Mouse (Mus musculus) ES-Bruce4 (cell line): ENCODE data around the gene Heatr6. TPM values are rescaled to one million over a fixed set of nuclear protein-coding genes. Genes with fewer than 3 reads are reported as not detected.

Experiments used
- H3K27ac ChIP-seq: 2 replicates; pipeline ENCODE4 v1.5.1; 2012; ENCODE audit warnings: low read length, inconsistent platforms; ENCODE audit not compliant: insufficient read depth
- H3K27me3 ChIP-seq: 2 replicates; pipeline ENCODE4 v1.6.1; 2012; ENCODE audit warnings: mild to moderate bottlenecking, low read length, inconsistent platforms; ENCODE audit not compliant: control insufficient read depth, poor library complexity, insufficient read depth, severe bottlenecking
- H3K36me3 ChIP-seq: 2 replicates; pipeline ENCODE4 v1.6.1; 2012; ENCODE audit warnings: inconsistent platforms, mild to moderate bottlenecking, low read length, moderate library complexity; ENCODE audit not compliant: control insufficient read depth, poor library complexity, insufficient read depth, severe bottlenecking
- H3K4me1 ChIP-seq: one replicate; pipeline ENCODE4 v1.8.1; 2011; ENCODE audit warnings: low read length; ENCODE audit not compliant: control insufficient read depth, insufficient read depth
- H3K4me3 ChIP-seq: 2 replicates; pipeline ENCODE4 v1.5.1; 2011; ENCODE audit warnings: low read depth, mild to moderate bottlenecking, low read length
- H3K9ac ChIP-seq: 2 replicates; pipeline ENCODE4 v1.6.1; 2012; ENCODE audit warnings: low read depth, mild to moderate bottlenecking, inconsistent platforms; ENCODE audit not compliant: poor library complexity, severe bottlenecking
- H3K9me3 ChIP-seq: replicated peaks from 2 replicates; pipeline ENCODE4 v1.6.1; 2012; ENCODE audit warnings: mild to moderate bottlenecking, low read length, inconsistent platforms; ENCODE audit not compliant: control insufficient read depth, poor library complexity, insufficient read depth, severe bottlenecking
- CTCF ChIP-seq: IDR thresholded peaks from one replicate; pipeline ENCODE4 v1.8.1; 2011; ENCODE audit warnings: low read depth, low read length
- EP300 ChIP-seq: IDR thresholded peaks from 2 replicates; pipeline ENCODE4 v1.6.1; 2011; ENCODE audit warnings: low read depth, low read length; ENCODE audit not compliant: insufficient read depth
- POLR2A ChIP-seq: IDR thresholded peaks from one replicate; pipeline ENCODE4 v1.8.1; 2011; ENCODE audit warnings: low read length; ENCODE audit not compliant: insufficient read depth
- polyA plus RNA-seq: library from polyadenylated mRNA; stranded (reverse); fragments of >200 nt; gene quantifications from 2 replicates; pipeline ENCODE4 v1.2.4, GENCODE M21; 2011; ENCODE audit warnings: low read depth; ENCODE audit not compliant: missing spikeins, insufficient read depth, insufficient read length

Heatr6 gene
- polyA plus RNA-seq, 1 experiment: 20.7 TPM

GRCm38 (mm10) chr11:83743525-83743924 is 10.0 kb upstream of the Heatr6 start:
- no peak overlapping the region for H3K4me3 ChIP-seq
- no peak for TF ChIP-seq POLR2A
- TF ChIP-seq CTCF: no peak
- TF ChIP-seq EP300: no peak
- no peak overlapping the region for H3K9ac ChIP-seq
- H3K9me3 ChIP-seq: no peaks in the 10 kb centered on the region
- no peaks in the 10 kb centered on the region for H3K36me3 ChIP-seq
- no peaks in the 10 kb centered on the region for H3K27me3 ChIP-seq
- no peaks in the 10 kb centered on the region for H3K4me1 ChIP-seq
- no peak overlapping the region for H3K27ac ChIP-seq

GRCm38 (mm10) chr11:83746152-83746551 is 7.3 kb upstream of the Heatr6 start:
- no peak overlapping the region for H3K4me3 ChIP-seq
- H3K9me3 ChIP-seq: no peaks in the 10 kb centered on the region
- H3K36me3 ChIP-seq: no peaks in the 10 kb centered on the region
- no peak overlapping the region for H3K27ac ChIP-seq
- TF ChIP-seq CTCF: no peak
- no peak for TF ChIP-seq EP300
- TF ChIP-seq POLR2A: no peak
- no peaks in the 10 kb centered on the region for H3K4me1 ChIP-seq
- no peak overlapping the region for H3K9ac ChIP-seq
- H3K27me3 ChIP-seq: no peaks in the 10 kb centered on the region; the same call in 1 of the 2 replicates

GRCm38 (mm10) chr11:83746681-83747080 is 6.8 kb upstream of the Heatr6 start, which contains the start of gene Wfdc21:
Gene Wfdc21 (plus strand): TSS chr11:83746940.
- TF ChIP-seq CTCF: no peak
- no peak for TF ChIP-seq EP300
- no peak for TF ChIP-seq POLR2A
- Histone ChIP-seq H3K4me1 (no peaks in the 10 kb centered on the region), H3K4me3 (no peak within 1 kb of the TSS), H3K27me3 (no peaks in the 10 kb centered on the region; the same call in 1 of the 2 replicates), H3K27ac (no peak within 1 kb of the TSS), H3K9ac (no peak within 1 kb of the TSS), H3K9me3 (no peaks in the 10 kb centered on the region), H3K36me3 (no peaks in the 10 kb centered on the region)

- Histone ChIP-seq H3K9ac (no peak overlapping the region), H3K27me3 (no peaks in the 10 kb centered on the region; the same call in 1 of the 2 replicates)
These were observed 5.9 kb upstream of the Heatr6 start for GRCm38 (mm10) chr11:83747376-83748265.

GRCm38 (mm10) chr11:83754227-83754626 is 731 bp downstream of the Heatr6 start:
- Histone ChIP-seq H3K27me3 (no peaks in the 10 kb centered on the region), H3K9ac (peak overlapping the region; percentile 74), H3K4me1 (no peaks in the 10 kb centered on the region), H3K27ac (no peak overlapping the region), H3K36me3 (peaks cover 20% of the 10 kb centered on the region), H3K9me3 (no peaks in the 10 kb centered on the region), H3K4me3 (peak overlapping the region; percentile 90)
- TF ChIP-seq POLR2A (no peak), CTCF (no peak), EP300 (no peak)

More at GRCm38 (mm10) chr11:83747376-83748265, 5.9 kb upstream of the Heatr6 start:
- Histone ChIP-seq H3K4me3 (no peak overlapping the region), H3K4me1 (no peaks in the 10 kb centered on the region), H3K36me3 (no peaks in the 10 kb centered on the region), H3K9me3 (no peaks in the 10 kb centered on the region), H3K27ac (no peak overlapping the region)
- TF ChIP-seq POLR2A (no peak), CTCF (no peak), EP300 (no peak)

- no peaks in the 10 kb centered on the region for H3K9me3 ChIP-seq
- no peak overlapping the region for H3K9ac ChIP-seq
- no peaks in the 10 kb centered on the region for H3K27me3 ChIP-seq
- TF ChIP-seq EP300 (no peak), POLR2A (no peak), CTCF (no peak)
- no peaks in the 10 kb centered on the region for H3K4me1 ChIP-seq
- peaks cover 60% of the 10 kb centered on the region for H3K36me3 ChIP-seq
- no peak overlapping the region for H3K4me3 ChIP-seq
- H3K27ac ChIP-seq: no peak overlapping the region
These were observed 13.8 kb downstream of the Heatr6 start for GRCm38 (mm10) chr11:83767306-83767705.
